Mouse (Mus musculus): ENCODE measurements at regions not wholly inside any gene's neighbourhood (a gene's known extent, or its start where the extent isn't known, plus 50 kb on each side); places are given as distances from the start of the nearest gene placed in this dataset.
A peak's percentile ranks its signal among the peaks of the same experiment; 100 is the strongest.

GRCm38 (mm10) chr11:27280791-27281190 lies 687.0 kb upstream of the Vrk2 start:
- Histone ChIP-seq H3K36me3 (no peaks in the 10 kb centered on the region), H3K9ac (replicated peaks) (no peak overlapping the region), H3K4me3 (no peak overlapping the region), H3K4me1 (no peaks in the 10 kb centered on the region), H3K9me3 (0 out of 2 replicates have a peak, but pooled peaks cover 3% of the 10 kb centered on the region), H3K27ac (replicated peaks) (no peak overlapping the region), H3K27me3 (no peaks in the 10 kb centered on the region), H3K4me2 (replicated peaks) (no peak overlapping the region)
- WGBS = 64% methylated on average over 3 of the region's 3 CpGs
- no peak for ATAC-seq (replicated peaks)

- H3K4me2 ChIP-seq (replicated peaks) = no peak overlapping the region
- H3K9ac ChIP-seq (replicated peaks) = no peak overlapping the region
- WGBS = 8% methylated on average over 1 of the region's 1 CpGs
- H3K9me3 ChIP-seq = no peaks in the 10 kb centered on the region
- no peak overlapping the region for H3K4me3 ChIP-seq
- no peaks in the 10 kb centered on the region for H3K4me1 ChIP-seq
- H3K27ac ChIP-seq (replicated peaks) = no peak overlapping the region
- ATAC-seq (replicated peaks) = peak; percentile 64; the same call in 1 of the 2 replicates
- H3K36me3 ChIP-seq = no peaks in the 10 kb centered on the region
- no peaks in the 10 kb centered on the region for H3K27me3 ChIP-seq
Observed at GRCm38 (mm10) chr11:27264253-27264652, 670.5 kb upstream of the Vrk2 start.

GRCm38 (mm10) chr11:27258521-27258920 lies 664.7 kb upstream of the Vrk2 start:
- Histone ChIP-seq H3K9ac (replicated peaks) (no peak overlapping the region), H3K4me1 (no peaks in the 10 kb centered on the region), H3K36me3 (no peaks in the 10 kb centered on the region), H3K27ac (replicated peaks) (no peak overlapping the region), H3K27me3 (no peaks in the 10 kb centered on the region), H3K4me2 (replicated peaks) (no peak overlapping the region), H3K9me3 (no peaks in the 10 kb centered on the region), H3K4me3 (no peak overlapping the region)
- 36% methylated on average over 1 of the region's 1 CpGs for WGBS
- no peak for ATAC-seq (replicated peaks)

- Histone ChIP-seq H3K27me3 (no peaks in the 10 kb centered on the region), H3K9me3 (no peaks in the 10 kb centered on the region), H3K36me3 (no peaks in the 10 kb centered on the region), H3K4me3 (no peak overlapping the region), H3K4me2 (replicated peaks) (no peak overlapping the region), H3K27ac (replicated peaks) (no peak overlapping the region), H3K9ac (replicated peaks) (no peak overlapping the region), H3K4me1 (no peaks in the 10 kb centered on the region)
- WGBS = 96% methylated on average over 1 of the region's 1 CpGs
- no peak for ATAC-seq (replicated peaks)
Observed at GRCm38 (mm10) chr11:27235884-27236283, 642.1 kb upstream of the Vrk2 start.

- Histone ChIP-seq H3K9me3 (no peaks in the 10 kb centered on the region), H3K36me3 (no peaks in the 10 kb centered on the region), H3K4me3 (no peak overlapping the region), H3K4me1 (no peaks in the 10 kb centered on the region), H3K9ac (replicated peaks) (no peak overlapping the region), H3K4me2 (replicated peaks) (no peak overlapping the region), H3K27me3 (no peaks in the 10 kb centered on the region), H3K27ac (replicated peaks) (no peak overlapping the region)
- no peak for ATAC-seq (replicated peaks)
Observed at GRCm38 (mm10) chr11:27226454-27226853, 632.7 kb upstream of the Vrk2 start.

GRCm38 (mm10) chr11:27222436-27222835 lies 628.6 kb upstream of the Vrk2 start:
- Histone ChIP-seq H3K27me3 (no peaks in the 10 kb centered on the region), H3K4me1 (no peaks in the 10 kb centered on the region), H3K27ac (replicated peaks) (no peak overlapping the region), H3K9me3 (no peaks in the 10 kb centered on the region), H3K4me2 (replicated peaks) (no peak overlapping the region), H3K9ac (replicated peaks) (no peak overlapping the region), H3K4me3 (no peak overlapping the region), H3K36me3 (no peaks in the 10 kb centered on the region)
- no peak for ATAC-seq (replicated peaks)
- 73% methylated on average over 3 of the region's 3 CpGs for WGBS

GRCm38 (mm10) chr11:27221956-27222355 lies 628.2 kb upstream of the Vrk2 start:
- no peak overlapping the region for H3K4me2 ChIP-seq (replicated peaks)
- 86% methylated on average over 1 of the region's 1 CpGs for WGBS
- no peak overlapping the region for H3K4me3 ChIP-seq
- no peak for ATAC-seq (replicated peaks)
- H3K27ac ChIP-seq (replicated peaks) = no peak overlapping the region
- no peaks in the 10 kb centered on the region for H3K9me3 ChIP-seq
- no peaks in the 10 kb centered on the region for H3K27me3 ChIP-seq
- no peak overlapping the region for H3K9ac ChIP-seq (replicated peaks)
- no peaks in the 10 kb centered on the region for H3K4me1 ChIP-seq
- H3K36me3 ChIP-seq = no peaks in the 10 kb centered on the region

GRCm38 (mm10) chr11:27219715-27220699 lies 626.2 kb upstream of the Vrk2 start:
- Histone ChIP-seq H3K4me2 (replicated peaks) (no peak overlapping the region), H3K9ac (replicated peaks) (no peak overlapping the region), H3K36me3 (no peaks in the 10 kb centered on the region), H3K27ac (replicated peaks) (no peak overlapping the region), H3K4me1 (no peaks in the 10 kb centered on the region), H3K4me3 (no peak overlapping the region), H3K27me3 (no peaks in the 10 kb centered on the region), H3K9me3 (no peaks in the 10 kb centered on the region)
- peak; percentile 72 for ATAC-seq (replicated peaks)
- 43% methylated on average over 6 of the region's 6 CpGs for WGBS

- Histone ChIP-seq H3K9me3 (no peaks in the 10 kb centered on the region), H3K4me3 (no peak overlapping the region), H3K27me3 (no peaks in the 10 kb centered on the region), H3K4me2 (replicated peaks) (no peak overlapping the region), H3K36me3 (no peaks in the 10 kb centered on the region), H3K27ac (replicated peaks) (no peak overlapping the region), H3K9ac (replicated peaks) (no peak overlapping the region), H3K4me1 (no peaks in the 10 kb centered on the region)
- no peak for ATAC-seq (replicated peaks)
- 65% methylated on average over 3 of the region's 3 CpGs for WGBS
Observed at GRCm38 (mm10) chr11:27215752-27216151, 622.0 kb upstream of the Vrk2 start.

- peak; percentile 83 for ATAC-seq (replicated peaks)
- Histone ChIP-seq H3K4me2 (replicated peaks) (peak overlapping the region; percentile 12; the same call in 1 of the 2 replicates), H3K4me3 (no peak overlapping the region), H3K4me1 (no peaks in the 10 kb centered on the region), H3K36me3 (no peaks in the 10 kb centered on the region), H3K9me3 (no peaks in the 10 kb centered on the region), H3K9ac (replicated peaks) (no peak overlapping the region), H3K27ac (replicated peaks) (no peak overlapping the region), H3K27me3 (no peaks in the 10 kb centered on the region)
- WGBS = 66% methylated on average over 17 of the region's 17 CpGs
Observed at GRCm38 (mm10) chr11:27203330-27204214, 609.8 kb upstream of the Vrk2 start.

- Histone ChIP-seq H3K27me3 (no peaks in the 10 kb centered on the region), H3K27ac (replicated peaks) (no peak overlapping the region), H3K4me2 (replicated peaks) (no peak overlapping the region), H3K4me3 (no peak overlapping the region), H3K9me3 (no peaks in the 10 kb centered on the region), H3K36me3 (no peaks in the 10 kb centered on the region), H3K4me1 (no peaks in the 10 kb centered on the region), H3K9ac (replicated peaks) (no peak overlapping the region)
- no peak for ATAC-seq (replicated peaks)
- WGBS = 71% methylated on average over 2 of the region's 2 CpGs
Observed at GRCm38 (mm10) chr11:27184035-27184434, 590.2 kb upstream of the Vrk2 start.

GRCm38 (mm10) chr11:27183422-27183821 lies 589.6 kb upstream of the Vrk2 start:
- H3K9ac ChIP-seq (replicated peaks) = no peak overlapping the region
- no peaks in the 10 kb centered on the region for H3K9me3 ChIP-seq
- H3K36me3 ChIP-seq = no peaks in the 10 kb centered on the region
- no peaks in the 10 kb centered on the region for H3K4me1 ChIP-seq
- no peak overlapping the region for H3K27ac ChIP-seq (replicated peaks)
- ATAC-seq (replicated peaks) = no peak
- H3K4me3 ChIP-seq = no peak overlapping the region
- H3K4me2 ChIP-seq (replicated peaks) = no peak overlapping the region
- no peaks in the 10 kb centered on the region for H3K27me3 ChIP-seq

Measured in forebrain, embryonic 15.5 days (tissue).